Mouse (Mus musculus) cerebellum, postnatal 10 days (tissue): ENCODE measurements around the gene Lrp6.

Experiments used
- DNase-seq, 2 experiments: peaks; one replicate each; pipeline ENCODE4 v3.0.0; 2021; ENCODE audit warnings: mixed read lengths in 2 of 2

Lrp6 gene

GRCm38 (mm10) chr6:134566818-134567485, at the start of gene Lrp6:
Gene Lrp6 (minus strand): TSS chr6:134566965.
- peak; percentile 92 for DNase-seq

DNA sequence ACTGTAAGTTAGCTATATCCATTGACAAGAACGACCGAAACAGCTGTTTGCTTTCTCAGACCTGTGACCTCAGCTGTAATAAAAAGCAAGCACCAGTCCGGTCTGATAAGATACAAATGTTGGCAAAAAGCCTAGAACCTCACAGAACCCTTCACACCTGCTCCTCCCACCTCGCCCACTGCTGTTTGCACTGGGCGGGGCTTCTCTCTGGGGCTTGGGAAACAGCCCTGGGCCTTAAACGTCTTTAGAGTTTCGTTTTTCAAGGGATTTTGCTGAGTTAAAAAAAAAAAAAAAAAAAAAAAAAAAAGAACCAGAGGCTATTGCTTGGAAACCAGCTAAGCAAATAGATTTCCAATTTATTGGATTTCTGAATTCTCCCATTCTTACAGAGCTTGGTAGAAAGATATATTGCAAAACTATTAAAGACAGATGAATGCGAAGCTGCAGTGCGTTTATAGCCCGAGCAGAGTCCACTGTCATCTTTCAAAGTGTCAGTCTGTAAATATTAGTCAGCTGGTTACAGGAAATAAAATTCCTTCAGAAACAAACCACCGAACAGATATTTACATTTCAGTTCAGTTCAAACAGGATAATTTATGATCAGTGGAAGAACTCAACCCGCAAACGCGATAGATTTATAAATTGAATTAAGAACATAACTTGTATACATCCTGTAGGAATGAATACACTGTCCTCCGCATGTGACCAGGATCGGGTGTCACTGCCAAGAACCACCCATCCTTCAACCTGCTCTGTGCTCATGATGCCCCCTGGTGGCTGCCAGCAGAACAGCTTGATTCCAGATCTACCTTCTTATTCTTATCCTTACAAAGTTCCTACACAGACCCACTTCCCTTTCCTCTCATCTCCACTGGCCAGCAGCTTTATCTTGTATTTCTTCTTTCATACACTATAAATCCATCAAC, 48.2 kb upstream of the Lrp6 start:
- DNase-seq = peak; percentile 95 to 96

DNA sequence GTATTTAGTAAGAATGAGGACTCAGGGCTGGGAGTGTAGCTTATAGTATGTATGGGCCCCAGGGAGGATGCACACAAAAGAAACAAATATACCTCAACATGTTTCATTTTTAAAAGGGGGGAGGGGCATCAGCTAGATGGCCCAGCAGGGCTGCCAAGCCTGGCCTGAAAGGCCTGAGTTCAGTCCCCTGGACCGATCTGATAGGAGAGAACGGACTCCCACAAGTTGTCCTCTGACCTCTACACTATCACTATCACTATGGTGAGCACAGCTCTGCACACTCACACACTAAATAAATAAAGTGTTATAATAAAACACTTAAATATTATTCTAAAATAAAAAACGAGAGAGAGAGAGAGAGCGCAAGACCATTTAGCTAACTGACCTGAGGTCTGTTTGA, 47.6 kb upstream of the Lrp6 start:
- no peak for DNase-seq

DNA sequence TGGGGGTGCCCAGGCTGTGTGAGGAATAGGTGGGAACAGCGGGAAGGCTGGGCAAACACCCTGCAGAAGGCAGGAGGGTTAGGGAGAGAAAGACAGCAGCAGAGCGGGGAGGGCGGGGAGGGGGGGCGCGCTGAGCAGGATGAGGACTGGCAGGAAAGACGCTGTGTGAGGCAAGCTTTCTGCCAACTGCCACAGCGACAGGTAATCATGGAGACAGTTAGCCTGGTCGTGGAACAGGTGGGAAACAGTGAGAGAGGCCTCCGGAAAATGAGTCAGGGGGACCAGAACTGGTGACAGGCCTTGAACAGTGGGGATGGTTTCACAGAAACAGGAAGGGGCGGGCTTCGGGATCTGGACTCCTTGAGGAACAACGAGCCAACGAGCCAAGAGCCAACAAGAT, 45.1 kb upstream of the Lrp6 start:
- DNase-seq = peak; percentile 57 to 72

DNA sequence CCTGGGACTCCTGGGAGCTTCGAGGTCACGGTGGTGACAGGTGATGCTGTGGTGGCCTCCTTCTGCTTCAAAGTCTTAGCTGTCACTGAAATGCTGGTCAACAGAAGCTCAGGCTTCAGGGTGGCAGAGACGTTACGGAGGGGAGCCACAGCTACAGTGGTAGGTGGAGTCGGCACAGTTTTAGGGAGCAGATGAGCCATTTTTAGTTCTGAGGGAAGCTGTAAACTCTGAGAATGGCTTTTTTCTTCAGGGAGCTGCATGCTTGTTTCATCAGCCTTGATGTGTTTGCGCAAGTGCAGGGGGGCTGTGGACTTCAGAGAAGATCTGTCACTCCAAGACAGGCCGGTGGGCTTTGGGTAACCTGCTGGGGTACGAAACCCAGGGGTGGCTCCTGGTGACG, 43.6 kb upstream of the Lrp6 start:
- DNase-seq = no peak

DNA sequence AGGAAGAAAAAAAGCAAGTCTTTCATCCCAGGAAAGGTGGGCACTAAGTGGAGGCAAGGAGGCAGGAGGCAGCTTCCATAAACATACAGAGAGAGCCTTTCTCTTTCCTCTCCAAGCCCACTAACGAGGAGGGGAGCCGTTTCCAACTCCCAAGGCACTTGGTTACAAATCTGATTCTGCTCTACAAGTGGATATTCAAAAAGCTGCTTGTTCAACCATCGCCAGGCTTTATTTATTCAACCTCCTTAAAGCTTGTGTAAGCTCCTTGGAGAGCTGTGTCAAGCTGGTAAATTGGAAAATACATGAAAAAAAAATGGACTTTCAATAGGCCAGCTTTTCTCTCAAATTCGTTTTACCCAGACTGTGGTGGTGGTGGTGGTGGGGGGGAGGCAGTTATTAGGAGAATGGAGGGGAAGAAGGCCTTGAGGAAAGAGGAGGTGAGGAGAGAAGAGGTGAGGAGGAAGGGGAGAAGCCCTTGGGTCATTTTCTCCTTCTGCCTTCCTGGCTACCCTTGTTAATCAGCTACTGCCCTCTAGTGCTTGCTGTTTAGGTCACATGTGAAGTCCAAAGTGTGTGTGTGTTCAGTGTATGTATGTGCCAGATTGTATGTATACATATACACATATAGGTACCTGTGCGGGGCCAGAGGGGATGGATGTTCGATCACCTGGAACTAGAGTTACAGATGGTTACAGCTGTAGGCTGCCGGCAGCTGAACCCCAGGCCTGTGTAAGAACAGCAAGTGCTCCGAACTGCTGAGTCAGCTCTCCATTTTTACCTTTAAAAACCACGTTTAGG, 40.4 kb upstream of the Lrp6 start:
- peak; percentile 58 to 72 for DNase-seq

- DNase-seq = no peak
Observed at GRCm38 (mm10) chr6:134606540-134606939, 39.8 kb upstream of the Lrp6 start.

- no peak for DNase-seq
Observed at GRCm38 (mm10) chr6:134605196-134605595, 38.4 kb upstream of the Lrp6 start.

DNA sequence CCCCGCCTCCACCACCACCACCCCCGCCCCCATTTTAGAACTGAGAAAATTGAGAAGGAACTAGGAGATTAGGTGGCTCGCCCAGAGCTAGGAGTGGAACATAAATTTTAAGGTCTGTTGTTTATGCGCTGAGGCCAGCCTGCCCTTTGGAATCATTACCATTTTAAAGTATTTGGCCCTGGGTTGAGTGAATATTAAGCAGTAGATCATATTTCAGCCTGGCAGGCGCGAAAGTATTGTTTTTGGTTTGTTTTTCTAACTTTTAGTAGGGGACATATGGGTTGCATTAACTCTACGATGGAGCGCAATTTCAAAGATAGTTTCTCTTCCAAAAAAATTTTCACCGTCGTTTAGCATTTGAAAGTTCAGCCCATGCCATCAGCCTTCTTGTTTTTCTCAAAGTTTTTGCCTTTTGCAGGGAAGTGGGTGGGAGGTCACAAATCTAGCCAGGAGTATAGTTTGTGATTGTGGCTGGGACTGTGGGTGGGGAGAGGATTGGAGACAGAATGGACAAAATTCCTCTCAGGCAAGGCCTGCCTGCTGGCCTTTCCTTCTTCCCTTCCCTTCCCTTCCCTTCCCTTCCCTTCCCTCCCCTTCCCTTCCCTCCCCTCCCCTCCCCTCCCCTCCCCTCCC, 35.7 kb upstream of the Lrp6 start:
- no peak for DNase-seq

DNA sequence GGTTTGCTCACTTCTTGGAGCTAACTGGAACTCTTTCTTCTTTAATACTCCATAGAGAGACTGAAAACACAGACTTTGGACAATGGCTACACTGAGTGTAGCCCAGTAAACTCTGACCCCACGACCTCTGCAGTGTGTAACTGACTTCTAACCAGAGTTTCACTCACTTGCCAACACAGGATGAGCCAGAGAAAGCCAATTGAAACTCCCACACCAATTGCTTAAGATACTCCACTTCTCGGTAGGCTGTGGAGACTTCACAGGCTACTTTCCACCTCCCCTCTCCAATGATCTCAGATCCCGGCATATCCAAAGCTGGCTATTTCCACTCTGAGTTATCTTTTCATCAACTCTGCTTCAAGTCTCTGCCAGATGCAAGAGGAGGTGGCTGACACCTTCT, 35.0 kb upstream of the Lrp6 start:
- no peak for DNase-seq

DNA sequence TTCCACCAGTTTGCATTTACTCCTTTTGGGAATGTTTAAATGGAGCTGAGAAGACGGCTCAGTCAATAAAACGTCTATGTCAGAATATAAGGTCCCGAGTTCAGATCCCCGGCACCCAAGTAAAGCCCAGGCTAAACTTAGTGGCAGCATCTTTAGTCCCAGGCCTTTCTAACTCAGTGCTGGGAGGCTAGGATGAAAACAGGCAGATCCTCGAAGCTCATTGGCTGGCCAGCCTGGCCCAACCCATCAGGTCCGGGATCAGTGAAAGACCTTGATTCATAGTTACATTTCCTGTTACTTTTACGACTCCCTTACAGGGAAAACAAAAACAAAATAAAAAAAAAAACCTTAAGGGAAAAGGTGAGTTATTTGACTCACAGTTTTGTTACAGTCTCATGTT, 34.4 kb upstream of the Lrp6 start:
- DNase-seq = no peak

DNA sequence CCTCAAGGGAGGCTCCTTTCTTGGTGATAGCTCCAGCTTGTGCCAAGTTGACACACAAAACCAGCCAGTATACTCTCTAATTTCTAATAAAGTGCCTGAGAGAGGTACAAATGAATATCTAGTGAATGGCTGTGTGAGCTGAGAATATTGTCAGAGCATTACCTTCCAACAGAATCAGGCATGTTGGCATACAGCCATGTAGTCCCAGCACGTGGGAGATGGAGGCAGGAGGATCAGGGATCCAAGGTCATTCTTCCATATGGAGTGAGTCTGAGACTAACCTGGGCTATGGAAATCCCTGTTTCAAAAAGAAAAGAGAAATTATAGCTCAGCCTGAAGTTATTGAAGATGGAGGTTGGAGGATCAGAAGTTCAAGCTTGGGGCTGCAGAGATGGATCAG, 32.5 kb upstream of the Lrp6 start:
- DNase-seq = peak in 1 of 2 experiments; percentile 40

DNA sequence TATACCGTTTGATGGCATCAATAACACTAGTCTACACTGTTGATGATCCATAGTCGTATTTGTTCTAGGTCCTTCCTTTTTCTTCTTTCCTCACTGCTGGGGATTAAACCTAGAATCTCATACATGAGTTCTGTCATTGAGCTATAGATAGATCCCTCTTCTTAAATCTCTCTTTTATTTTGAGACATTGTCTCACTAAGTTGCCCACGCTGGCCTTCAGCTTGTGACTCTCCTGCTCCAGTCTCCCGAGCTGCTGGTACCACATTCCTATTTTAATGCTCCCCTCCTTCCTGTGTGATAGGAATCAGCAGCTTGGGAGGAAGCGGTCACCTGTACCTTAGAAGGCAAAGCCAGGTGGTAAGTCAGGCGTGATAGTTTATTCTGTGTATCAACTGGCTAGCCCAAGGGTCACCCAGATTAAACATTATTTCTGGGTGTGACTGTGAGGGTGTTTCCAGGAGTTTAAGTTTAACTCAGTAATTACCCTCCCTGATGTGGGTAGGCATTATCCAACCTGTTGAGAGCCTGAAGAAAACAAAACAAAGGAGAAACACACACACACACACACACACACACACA, 31.0 kb upstream of the Lrp6 start:
- no peak for DNase-seq

DNA sequence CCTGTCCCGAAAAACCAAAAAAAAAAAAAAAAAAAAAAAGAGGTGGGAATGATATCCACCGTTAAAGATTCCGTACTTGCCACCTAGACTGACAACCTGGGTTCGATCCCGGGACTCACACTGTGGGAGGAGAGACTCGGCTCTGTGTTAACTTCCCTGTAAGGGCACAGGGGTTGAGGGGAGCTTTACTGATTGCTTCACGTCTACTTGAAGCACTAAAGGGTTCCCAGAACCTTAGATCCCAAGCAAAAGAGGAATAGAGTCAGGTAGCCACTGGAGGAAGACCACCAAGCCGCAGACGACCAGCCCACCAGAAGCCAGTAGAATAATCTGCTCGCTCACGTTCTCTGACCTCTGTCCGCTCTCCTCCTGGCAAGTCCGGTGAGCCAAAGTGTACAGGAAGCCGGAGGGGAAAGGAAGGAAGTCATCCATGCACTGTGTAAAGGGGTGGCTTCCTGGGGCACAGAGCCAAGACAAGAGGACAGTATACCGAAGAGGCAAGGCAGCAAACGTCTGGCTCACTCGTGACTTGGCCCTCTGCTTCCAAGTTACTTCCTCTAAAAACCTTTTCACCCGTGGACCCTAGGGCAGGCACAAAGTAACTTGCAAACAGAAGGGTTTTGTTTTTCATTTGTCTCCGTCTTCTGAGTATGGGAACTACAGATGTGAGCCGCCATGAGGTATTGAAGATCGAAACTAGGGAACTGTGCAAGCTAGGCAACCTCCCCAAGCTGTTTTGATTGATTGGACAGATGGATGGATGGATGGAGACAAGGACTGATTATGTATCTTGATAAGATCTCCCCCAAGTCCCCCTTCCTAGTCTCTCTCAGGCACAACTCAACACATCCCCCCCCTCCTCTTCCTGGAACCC, 28.0 kb upstream of the Lrp6 start:
- DNase-seq = no peak

DNA sequence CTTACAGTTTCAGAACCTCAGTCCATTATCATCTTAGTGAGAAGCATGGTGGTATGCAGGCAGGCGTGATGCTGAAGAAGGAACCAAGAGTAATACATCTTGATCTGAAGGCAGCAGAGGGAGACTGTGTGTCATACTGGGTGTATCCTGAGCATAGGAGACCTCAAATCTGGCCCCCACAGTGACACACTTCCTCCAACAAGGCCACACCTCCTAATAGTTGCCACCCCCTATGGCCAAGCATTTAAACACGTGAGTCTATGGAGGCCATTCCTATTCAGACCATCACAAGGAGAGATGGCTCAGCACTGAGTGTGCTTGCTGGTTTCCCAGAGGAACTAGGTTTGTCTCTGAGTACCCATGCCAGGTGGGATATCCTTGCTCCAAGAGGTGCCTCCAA, 24.8 kb upstream of the Lrp6 start:
- DNase-seq = no peak

DNA sequence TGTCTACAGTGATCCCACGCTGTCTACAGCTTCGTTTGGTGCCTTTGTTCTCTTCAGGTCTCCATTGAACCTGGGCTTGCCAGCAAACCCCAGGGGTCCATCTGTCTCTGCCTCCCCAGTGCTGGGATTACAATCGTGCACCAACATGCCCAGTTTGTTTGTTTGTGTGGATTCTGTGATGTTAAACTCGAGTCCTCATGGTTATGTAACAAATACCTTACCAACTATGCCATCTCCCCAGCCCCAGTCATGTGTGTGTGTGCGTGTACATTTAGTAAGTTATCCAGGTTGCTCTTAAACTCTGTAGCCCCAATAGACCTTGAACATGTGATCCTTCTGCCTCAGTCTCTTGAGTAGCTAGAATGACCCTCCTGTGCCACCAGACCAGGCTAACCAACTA, 19.5 kb upstream of the Lrp6 start:
- no peak for DNase-seq

GRCm38 (mm10) chr6:134584616-134585015, 17.9 kb upstream of the Lrp6 start:
- no peak for DNase-seq

GRCm38 (mm10) chr6:134582110-134582509, 15.3 kb upstream of the Lrp6 start:
- no peak for DNase-seq

DNA sequence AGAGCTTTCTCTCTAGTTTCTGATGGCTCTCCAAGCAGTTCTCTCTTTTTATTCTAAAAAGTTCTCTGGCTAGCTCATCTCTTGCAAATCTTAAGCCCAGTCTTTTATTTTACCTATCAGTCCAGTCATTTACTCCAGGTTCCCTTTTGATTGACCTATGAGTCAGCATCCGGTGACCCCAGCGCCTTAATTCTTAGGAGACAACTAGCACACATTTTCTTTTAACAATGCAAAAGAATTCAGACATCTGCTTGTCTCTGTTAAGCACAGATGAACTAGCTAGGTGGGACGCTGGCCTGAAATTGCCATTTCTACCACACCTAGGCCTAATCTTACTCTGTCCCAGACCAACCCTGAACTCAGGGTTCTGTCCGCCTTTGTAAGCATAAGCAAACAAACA, 12.7 kb upstream of the Lrp6 start:
- DNase-seq = no peak

DNA sequence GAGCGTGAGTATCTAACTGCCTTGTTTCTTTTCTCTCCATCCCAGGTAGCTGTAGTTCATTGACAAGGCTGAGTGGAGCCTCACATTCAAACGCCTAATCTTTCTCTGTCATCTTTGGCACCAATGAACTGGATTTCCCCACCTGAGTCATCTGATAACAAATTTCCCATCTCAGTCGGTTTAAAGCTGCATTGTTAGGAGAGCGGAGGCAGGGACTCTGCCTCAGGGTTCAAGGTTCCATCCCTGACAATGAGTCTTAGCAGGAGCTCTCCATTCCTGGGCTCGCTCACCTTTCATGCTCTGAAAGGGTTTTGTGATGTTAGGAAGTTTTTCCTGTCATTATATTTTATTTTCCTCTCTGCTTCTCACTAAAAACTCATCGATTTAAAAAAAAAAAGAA, 11.3 kb upstream of the Lrp6 start:
- DNase-seq = no peak

DNA sequence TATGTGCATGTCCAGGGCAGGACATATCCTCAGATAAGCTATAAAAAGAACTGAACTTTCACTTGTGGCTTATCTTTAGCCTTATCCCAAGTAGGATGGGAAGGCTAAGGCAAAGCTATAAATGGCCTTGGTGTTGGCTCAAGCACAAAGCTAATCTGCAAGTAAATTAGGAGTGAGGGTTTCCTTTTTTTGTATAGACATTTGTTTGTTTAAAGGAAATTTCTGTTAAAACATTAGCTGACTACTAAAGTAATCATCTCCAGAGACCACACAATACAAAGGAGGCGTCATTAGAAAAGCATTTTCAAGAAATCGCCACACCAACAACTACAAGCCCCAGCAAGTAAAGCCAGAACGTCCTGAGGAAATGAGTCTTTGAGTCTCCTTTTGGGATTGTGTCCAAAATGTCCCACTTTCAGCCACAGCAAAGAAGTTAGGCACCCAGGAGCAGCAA, 8.6 kb upstream of the Lrp6 start:
- DNase-seq = no peak
